Mouse (Mus musculus): ENCODE data around the gene Smpdl3b.

GRCm38 (mm10) chr4:132804331-132804730 is 47.3 kb upstream of the Smpdl3b start:
- TF ChIP-seq CTCF (IDR thresholded peaks at IDR 0.05; ENCODE audit: low read depth, low read length) (no peak), POLR2A (IDR thresholded peaks at IDR 0.05; ENCODE audit: extremely low read depth, insufficient read depth, low read length) (no peak)
